Mouse (Mus musculus): Measurements from ENCODE around the gene Sptbn4. TPM values are rescaled to one million over a fixed set of nuclear protein-coding genes. Genes with fewer than 3 reads are reported as not detected.
A peak's percentile ranks its signal among the peaks of the same experiment; 100 is the strongest.

Gene Sptbn4
- polyA plus RNA-seq, 1 experiment = 171 TPM

DNA sequence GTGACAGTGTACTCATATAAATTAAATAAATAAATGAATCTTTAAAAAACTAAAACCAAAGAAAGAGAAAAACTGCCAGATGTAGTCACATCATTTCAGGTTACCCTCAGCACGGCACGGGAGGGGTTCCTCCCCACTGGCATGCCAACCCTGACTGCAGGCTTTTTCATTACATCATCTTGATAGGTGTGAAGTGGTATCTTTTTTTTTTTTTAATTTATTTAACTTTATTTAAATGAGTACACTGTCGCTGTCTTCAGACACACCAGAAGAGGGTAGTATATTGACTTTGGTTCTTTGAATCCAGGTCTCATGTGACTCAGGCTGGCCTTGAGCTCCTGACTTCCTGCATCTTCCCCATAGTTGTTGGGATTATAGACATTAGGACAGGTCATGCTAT lies 7.8 kb upstream of the Sptbn4 start:
- H3K4me1 ChIP-seq (ENCODE audit: control insufficient read depth, insufficient read depth, low read length) = no peaks in the 10 kb centered on the region
- TF ChIP-seq POLR2A (IDR thresholded peaks at IDR 0.05; ENCODE audit: borderline replicate concordance, insufficient read depth, low read length) = no peak
- TF ChIP-seq CTCF (IDR thresholded peaks at IDR 0.05; ENCODE audit: borderline replicate concordance, insufficient read depth, low read depth, low read length) = no peak
- DNase-seq = no peak
- 93% methylated on average over 3 of the region's 3 CpGs for WGBS
- no peak overlapping the region for H3K4me3 ChIP-seq (replicated peaks; ENCODE audit: insufficient read depth, low read depth, low read length)
- H3K27me3 ChIP-seq (ENCODE audit: control insufficient read depth, insufficient read depth, low read length) = no peaks in the 10 kb centered on the region
- H3K27ac ChIP-seq (ENCODE audit: insufficient read depth, low read length) = no peak overlapping the region

DNA sequence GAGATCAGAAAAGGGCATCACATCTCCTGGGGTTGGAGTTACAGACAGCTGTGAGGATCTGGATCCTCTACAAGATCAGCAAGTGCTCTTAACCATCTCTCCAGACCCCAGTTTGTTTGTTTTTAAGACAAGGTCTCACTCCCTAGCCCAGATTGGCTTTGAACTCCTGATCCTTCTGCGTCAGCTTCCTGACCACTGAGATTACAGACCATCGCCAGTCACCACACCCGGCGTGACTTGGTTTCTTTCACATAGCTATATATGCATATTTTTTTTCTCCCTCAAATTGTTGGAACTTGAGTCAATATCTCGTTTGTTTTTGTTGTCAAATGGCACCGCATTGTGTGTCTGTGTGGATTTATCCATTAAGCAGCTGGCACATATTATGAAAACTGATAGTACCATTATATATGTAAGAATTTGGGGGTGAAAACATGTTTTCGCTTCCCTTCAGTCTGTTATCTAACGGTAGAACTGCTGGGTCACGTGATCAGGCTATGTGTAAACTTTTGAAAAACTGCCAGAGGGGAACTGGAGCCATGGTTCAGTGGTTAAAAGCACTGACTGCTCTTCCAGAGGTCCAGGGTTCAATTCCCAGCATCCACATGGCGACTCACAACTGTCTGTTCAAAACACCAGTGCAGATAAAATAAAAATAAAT lies 7.1 kb upstream of the Sptbn4 start:
- WGBS = 82% methylated on average over 10 of the region's 10 CpGs
- DNase-seq = no peak
- Histone ChIP-seq H3K4me1 (ENCODE audit: control insufficient read depth, insufficient read depth, low read length) (no peaks in the 10 kb centered on the region), H3K27ac (ENCODE audit: insufficient read depth, low read length) (no peak overlapping the region), H3K4me3 (replicated peaks; ENCODE audit: insufficient read depth, low read depth, low read length) (no peak overlapping the region), H3K27me3 (ENCODE audit: control insufficient read depth, insufficient read depth, low read length) (no peaks in the 10 kb centered on the region)
- TF ChIP-seq CTCF (IDR thresholded peaks at IDR 0.05; ENCODE audit: borderline replicate concordance, insufficient read depth, low read depth, low read length) = no peak
- TF ChIP-seq POLR2A (IDR thresholded peaks at IDR 0.05; ENCODE audit: borderline replicate concordance, insufficient read depth, low read length) = no peak

DNA sequence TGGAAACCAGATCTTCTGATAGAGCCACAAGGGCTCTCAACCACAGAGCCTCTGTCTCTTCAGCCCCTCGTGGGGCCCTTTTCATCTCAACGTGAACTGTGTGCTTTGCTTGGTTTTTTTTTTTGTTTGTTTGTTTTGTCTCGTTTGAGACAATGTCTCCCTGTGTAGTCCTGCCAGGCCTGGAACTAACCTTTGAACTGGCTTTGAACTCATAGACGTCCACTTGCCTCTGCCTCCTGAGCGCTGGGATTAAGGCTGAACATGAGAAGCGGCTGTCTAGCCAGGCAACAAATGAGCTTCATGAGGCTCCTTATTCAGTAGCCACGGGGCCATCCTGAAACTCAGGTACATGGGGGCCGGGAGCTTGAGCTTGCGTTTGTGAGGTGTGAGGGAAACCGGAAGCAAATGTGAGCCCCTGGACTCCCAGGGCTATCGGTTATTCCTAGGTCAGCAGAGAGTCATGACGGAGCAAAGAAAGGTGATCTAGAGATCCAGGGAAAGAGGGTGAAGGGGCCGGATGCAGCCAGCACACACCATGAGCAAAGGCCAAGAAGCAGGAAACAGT lies 4.8 kb upstream of the Sptbn4 start:
- no peaks in the 10 kb centered on the region for H3K27me3 ChIP-seq (ENCODE audit: control insufficient read depth, insufficient read depth, low read length)
- no peak for DNase-seq
- 68% methylated on average over 13 of the region's 13 CpGs for WGBS
- H3K27ac ChIP-seq (ENCODE audit: insufficient read depth, low read length) = no peak overlapping the region
- H3K4me3 ChIP-seq (replicated peaks; ENCODE audit: insufficient read depth, low read depth, low read length) = no peak overlapping the region
- H3K4me1 ChIP-seq (ENCODE audit: control insufficient read depth, insufficient read depth, low read length) = no peaks in the 10 kb centered on the region; the same call in 1 of the 2 replicates
- TF ChIP-seq POLR2A (IDR thresholded peaks at IDR 0.05; ENCODE audit: borderline replicate concordance, insufficient read depth, low read length) (no peak), CTCF (IDR thresholded peaks at IDR 0.05; ENCODE audit: borderline replicate concordance, insufficient read depth, low read depth, low read length) (no peak)

DNA sequence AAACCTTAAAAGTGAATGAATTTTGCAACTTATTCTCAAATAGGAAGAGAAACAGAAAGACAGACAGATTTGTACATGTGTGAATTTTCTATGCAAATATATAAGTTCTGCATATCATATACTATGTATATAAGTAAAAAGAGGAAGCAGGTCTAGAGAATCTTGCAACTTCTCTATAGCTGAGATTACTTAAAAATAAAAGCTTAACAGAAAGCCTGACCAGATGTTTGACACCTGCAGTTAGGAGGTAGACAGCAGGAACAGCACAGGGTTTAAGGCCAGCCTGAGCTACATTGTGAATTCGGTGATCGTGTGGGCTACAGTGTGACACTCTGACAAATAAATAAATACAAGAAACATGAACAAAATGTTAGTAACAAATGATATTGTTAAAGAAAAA lies 3.9 kb upstream of the Sptbn4 start:
- no peak overlapping the region for H3K27ac ChIP-seq (ENCODE audit: insufficient read depth, low read length)
- H3K27me3 ChIP-seq (ENCODE audit: control insufficient read depth, insufficient read depth, low read length) = no peaks in the 10 kb centered on the region
- TF ChIP-seq POLR2A (IDR thresholded peaks at IDR 0.05; ENCODE audit: borderline replicate concordance, insufficient read depth, low read length) (no peak), CTCF (IDR thresholded peaks at IDR 0.05; ENCODE audit: borderline replicate concordance, insufficient read depth, low read depth, low read length) (no peak)
- H3K4me1 ChIP-seq (ENCODE audit: control insufficient read depth, insufficient read depth, low read length) = peaks cover 5% of the 10 kb centered on the region; the same call in 1 of the 2 replicates
- DNase-seq = no peak
- WGBS = 95% methylated on average over 2 of the region's 2 CpGs
- no peak overlapping the region for H3K4me3 ChIP-seq (replicated peaks; ENCODE audit: insufficient read depth, low read depth, low read length)

DNA sequence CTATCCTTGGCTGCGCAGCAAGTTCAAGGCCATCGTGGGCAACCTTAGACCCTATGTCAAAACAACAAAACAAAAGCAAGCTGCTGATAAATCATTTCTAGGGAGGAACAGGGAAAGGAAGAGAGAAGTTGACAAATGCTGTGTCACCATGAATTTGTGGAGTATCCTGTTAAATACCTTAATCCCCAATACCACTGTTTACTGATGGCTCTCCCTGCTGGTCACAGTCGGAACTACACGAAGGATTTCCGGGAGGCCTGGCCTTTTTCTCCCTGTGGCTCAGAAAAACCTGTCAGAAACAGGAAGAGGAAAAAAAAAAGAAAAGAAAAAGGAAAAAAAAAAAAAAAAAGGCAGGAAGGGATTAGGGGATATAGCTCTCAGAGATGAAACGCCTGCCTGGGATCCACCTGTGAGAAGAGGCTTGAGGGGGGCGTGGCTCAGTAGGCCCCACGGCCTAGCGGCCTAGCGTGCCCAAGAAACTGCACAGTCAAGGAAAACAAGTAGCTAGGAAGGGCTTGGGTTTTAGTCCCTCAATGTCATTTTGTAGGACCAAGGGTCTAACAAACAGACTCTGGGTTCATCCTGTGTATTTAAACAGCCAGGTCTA lies 1.9 kb upstream of the Sptbn4 start:
- peaks cover 5% of the 10 kb centered on the region; the same call in 1 of the 2 replicates for H3K4me1 ChIP-seq (ENCODE audit: control insufficient read depth, insufficient read depth, low read length)
- no peak overlapping the region for H3K4me3 ChIP-seq (replicated peaks; ENCODE audit: insufficient read depth, low read depth, low read length)
- H3K27ac ChIP-seq (ENCODE audit: insufficient read depth, low read length) = no peak overlapping the region
- DNase-seq = peak; percentile 61 to 77
- H3K27me3 ChIP-seq (ENCODE audit: control insufficient read depth, insufficient read depth, low read length) = no peaks in the 10 kb centered on the region
- TF ChIP-seq POLR2A (IDR thresholded peaks at IDR 0.05; ENCODE audit: borderline replicate concordance, insufficient read depth, low read length) (no peak), CTCF (IDR thresholded peaks at IDR 0.05; ENCODE audit: borderline replicate concordance, insufficient read depth, low read depth, low read length) (peak; percentile 59; the same call in 1 of the 2 replicates)
- WGBS = 67% methylated on average over 10 of the region's 10 CpGs

DNA sequence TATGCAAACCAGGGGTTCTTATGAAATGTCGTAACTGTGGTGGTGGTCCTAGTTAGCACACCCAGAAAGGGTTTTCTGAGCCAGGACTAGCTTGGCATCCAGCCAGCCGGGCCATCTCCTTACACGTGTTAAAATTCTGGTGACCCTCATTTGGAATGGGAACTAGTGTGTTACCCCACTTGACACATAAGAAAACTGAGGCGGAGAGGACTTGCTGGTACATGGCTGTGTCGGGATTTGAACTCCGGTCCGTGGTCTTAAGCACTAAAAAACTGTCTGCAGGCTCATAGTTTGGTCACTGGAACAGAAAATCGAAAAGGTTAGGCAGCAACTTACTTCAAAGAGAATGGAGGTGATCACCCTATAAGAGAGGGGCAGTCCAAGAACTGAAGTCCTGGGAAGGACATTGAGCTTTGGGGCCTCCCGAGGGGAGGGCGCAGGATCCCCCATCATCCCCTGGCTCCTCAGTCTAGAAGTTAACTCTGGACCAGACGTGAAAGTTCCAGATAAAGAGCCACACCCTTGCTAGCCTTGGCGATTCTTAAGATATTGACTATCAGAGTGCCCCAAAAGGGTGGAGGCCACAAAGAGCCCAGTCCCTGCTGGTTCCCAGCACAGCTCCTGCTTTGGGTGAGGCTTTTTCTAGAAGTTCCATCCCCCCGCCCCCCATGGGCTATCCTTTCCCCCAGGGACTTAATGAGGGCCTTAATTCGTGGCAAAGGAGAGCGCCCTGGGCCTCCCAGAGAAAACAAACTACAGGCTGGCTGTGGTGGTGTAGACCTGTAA lies 1.1 kb upstream of the Sptbn4 start:
- Histone ChIP-seq H3K4me3 (replicated peaks; ENCODE audit: insufficient read depth, low read depth, low read length) (peak overlapping the region; percentile 80), H3K27ac (ENCODE audit: insufficient read depth, low read length) (no peak overlapping the region), H3K4me1 (ENCODE audit: control insufficient read depth, insufficient read depth, low read length) (peaks cover 5% of the 10 kb centered on the region; the same call in 1 of the 2 replicates), H3K27me3 (ENCODE audit: control insufficient read depth, insufficient read depth, low read length) (no peaks in the 10 kb centered on the region)
- TF ChIP-seq CTCF (IDR thresholded peaks at IDR 0.05; ENCODE audit: borderline replicate concordance, insufficient read depth, low read depth, low read length) (no peak), POLR2A (IDR thresholded peaks at IDR 0.05; ENCODE audit: borderline replicate concordance, insufficient read depth, low read length) (no peak)
- DNase-seq = peak; percentile 49 to 53
- 59% methylated on average over 15 of the region's 15 CpGs for WGBS

DNA sequence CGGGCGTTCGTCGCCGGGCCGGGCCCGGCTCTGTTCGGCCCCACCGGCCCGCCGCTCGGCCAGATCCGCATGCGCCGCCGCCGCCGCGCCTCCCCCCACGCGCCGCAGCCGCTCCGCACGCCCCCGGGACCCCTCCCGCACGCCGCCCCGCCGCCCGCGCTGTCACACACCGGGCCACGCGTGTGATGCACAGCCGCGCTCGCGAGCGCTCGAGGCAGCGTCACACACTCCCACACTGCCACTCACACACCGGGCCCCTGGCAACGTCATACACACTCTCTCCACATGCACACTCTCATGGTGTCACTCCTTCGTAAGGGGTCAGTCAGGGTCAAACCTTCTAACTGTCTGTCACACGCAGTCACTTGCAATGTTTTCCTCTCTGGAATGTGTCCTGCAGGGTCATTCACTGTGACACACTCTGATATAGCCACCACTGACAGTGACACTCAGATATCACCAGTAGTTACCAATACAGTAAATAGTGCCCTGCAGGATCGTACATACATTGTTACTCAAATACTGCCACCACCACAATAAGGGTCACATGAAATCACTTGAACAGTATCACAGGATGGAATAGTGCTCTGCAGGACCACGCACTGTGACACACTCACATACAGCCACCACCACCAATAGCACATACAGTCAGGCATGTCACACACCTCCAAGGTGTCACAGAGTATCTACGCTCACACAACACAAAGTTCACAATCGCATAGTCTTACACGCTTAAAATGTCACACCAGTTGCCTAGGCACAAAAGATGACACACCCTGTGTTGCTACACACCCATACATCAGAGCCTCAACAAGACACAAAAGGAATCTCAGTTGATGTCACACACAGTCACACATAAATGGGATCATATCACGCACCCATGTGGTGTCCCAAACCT lies 716 bp downstream of the Sptbn4 start:
- Histone ChIP-seq H3K4me3 (replicated peaks; ENCODE audit: insufficient read depth, low read depth, low read length) (peak overlapping the region; percentile 80), H3K4me1 (ENCODE audit: control insufficient read depth, insufficient read depth, low read length) (peaks cover 5% of the 10 kb centered on the region; the same call in 1 of the 2 replicates), H3K27ac (ENCODE audit: insufficient read depth, low read length) (peak overlapping the region; percentile 35), H3K27me3 (ENCODE audit: control insufficient read depth, insufficient read depth, low read length) (no peaks in the 10 kb centered on the region)
- DNase-seq = peak; percentile 71 to 73
- 7% methylated on average over 34 of the region's 53 CpGs for WGBS
- no peak for TF ChIP-seq CTCF (IDR thresholded peaks at IDR 0.05; ENCODE audit: borderline replicate concordance, insufficient read depth, low read depth, low read length)
- 0 out of 2 replicates have a peak, but pooled peaks have one; percentile 9 for TF ChIP-seq POLR2A (IDR thresholded peaks at IDR 0.05; ENCODE audit: borderline replicate concordance, insufficient read depth, low read length)
